Mouse (Mus musculus) forebrain, embryonic 11.5 days (tissue): ENCODE data around the gene Kcnd1. TPM values are rescaled to one million over a fixed set of nuclear protein-coding genes. Genes with fewer than 3 reads are reported as not detected.

Source experiments
- microRNA counts: library from miRNA; unstranded; fragments of <30 nt; microRNA quantifications from one replicate; lab custom pipeline; 2015
- microRNA-seq: library from miRNA; unstranded; fragments of <30 nt; microRNA quantifications from one replicate; pipeline ENCODE4, GENCODE M21; 2016; ENCODE audit not compliant: insufficient number of aligned reads
- polyA plus RNA-seq: library from polyadenylated mRNA; unstranded; fragments of >200 nt; fragmentation: Nextera tagmentation; extraction: Ambion mirVana; gene quantifications from 2 replicates; pipeline ENCODE4 v1.2.1, GENCODE M21; 2014

The Kcnd1 gene
- polyA plus RNA-seq, 1 experiment from 2014 or later, result 1.2 TPM

MicroRNAs encoded within 50 kb of the gene (microRNA counts, 519-probe panel; counts per million panel counts)
- microRNA mmu-miR-1198 (lab: Ali Mortazavi, UCI), result 4,346 counts per million, percentile 36 among the panel's probes with 10 or more counts

Small RNA genes within 50 kb of the gene (microRNA-seq; reads per million reads assigned to microRNA genes)
- gene Mir1198, result 77.4 reads per million, percentile 32 among the genes with 10 or more reads in this experiment

Other genes with a start within 250 kb of the Kcnd1 start
- gene Foxp3, start 248.6 kb upstream of the Kcnd1 start, polyA plus RNA-seq, result not detected in 2 replicates
- gene Ppp1r3f, start 248.0 kb upstream of the Kcnd1 start, polyA plus RNA-seq, result 2.2 and 3.3 TPM in 2 replicates
- gene Ccdc22, start 216.8 kb upstream of the Kcnd1 start, polyA plus RNA-seq, result 33.4 and 33.6 TPM in 2 replicates
- gene Cacna1f, start 215.2 kb upstream of the Kcnd1 start, polyA plus RNA-seq, result not detected in 2 replicates
- 12.3 and 12.6 TPM in 2 replicates for gene Syp, start 183.8 kb upstream of the Kcnd1 start, polyA plus RNA-seq
- 2.6 and 2.9 TPM in 2 replicates for gene Prickle3, start 165.0 kb upstream of the Kcnd1 start, polyA plus RNA-seq
- 54.0 and 64.5 TPM in 2 replicates for gene Plp2, start 150.9 kb upstream of the Kcnd1 start, polyA plus RNA-seq
- gene Magix, start 141.0 kb upstream of the Kcnd1 start, polyA plus RNA-seq, result 0.47 TPM in 1 of 2 replicates, not detected in the other
- 44.6 and 47.0 TPM in 2 replicates for gene Gpkow, start 125.2 kb upstream of the Kcnd1 start, polyA plus RNA-seq
- 14.2 and 17.2 TPM in 2 replicates for gene Wdr45, start 108.0 kb upstream of the Kcnd1 start, polyA plus RNA-seq
- 0.55 TPM in 1 of 2 replicates, not detected in the other for gene Gm45208, start 100.0 kb upstream of the Kcnd1 start, polyA plus RNA-seq
- gene Praf2, start 93.8 kb upstream of the Kcnd1 start, polyA plus RNA-seq, result 88.7 and 94.0 TPM in 2 replicates
- gene Ccdc120, start 71.4 kb upstream of the Kcnd1 start, polyA plus RNA-seq, result 22.8 and 27.8 TPM in 2 replicates
- 23.6 and 24.8 TPM in 2 replicates for gene Tfe3, start 59.7 kb upstream of the Kcnd1 start, polyA plus RNA-seq
- gene Gripap1, start 32.5 kb upstream of the Kcnd1 start, polyA plus RNA-seq, result 56.2 and 57.2 TPM in 2 replicates
- 37.3 and 37.6 TPM in 2 replicates for gene Otud5, start 19.1 kb downstream of the Kcnd1 start, polyA plus RNA-seq
- 10.7 TPM in 2 replicates for gene Pim2, start 56.0 kb downstream of the Kcnd1 start, polyA plus RNA-seq
- gene Slc35a2, start 61.7 kb downstream of the Kcnd1 start, polyA plus RNA-seq, result 10.9 and 12.6 TPM in 2 replicates
- gene Pqbp1, start 77.0 kb downstream of the Kcnd1 start, polyA plus RNA-seq, result 141 and 144 TPM in 2 replicates
- 161 and 188 TPM in 2 replicates for gene Timm17b, start 77.1 kb downstream of the Kcnd1 start, polyA plus RNA-seq
- not detected in 2 replicates for gene Gm10491, start 85.5 kb downstream of the Kcnd1 start, polyA plus RNA-seq
- gene Gm10490, start 87.3 kb downstream of the Kcnd1 start, polyA plus RNA-seq, result not detected in 2 replicates
- 18.0 and 23.4 TPM in 2 replicates for gene Pcsk1n, start 97.5 kb downstream of the Kcnd1 start, polyA plus RNA-seq
- not detected in 2 replicates for gene Eras, start 106.3 kb downstream of the Kcnd1 start, polyA plus RNA-seq
- 69.4 and 80.0 TPM in 2 replicates for gene Hdac6, start 125.6 kb downstream of the Kcnd1 start, polyA plus RNA-seq
- gene Gata1, start 155.8 kb downstream of the Kcnd1 start, polyA plus RNA-seq, result 5.4 and 5.6 TPM in 2 replicates
- not detected in 2 replicates for gene Glod5, start 196.2 kb downstream of the Kcnd1 start, polyA plus RNA-seq